Mouse (Mus musculus) heart, adult 18-20 months (tissue): ENCODE measurements around the gene Bcl6b. TPM values are rescaled to one million over a fixed set of nuclear protein-coding genes. Genes with fewer than 3 reads are reported as not detected.
A peak's percentile ranks its signal among the peaks of the same experiment; 100 is the strongest.

ENCODE experiments used
- DNase-seq, 2 experiments: peaks; one replicate each; pipeline ENCODE4 v3.0.0; 2021 to 2022; ENCODE audit warnings: mixed read lengths in 1 of 2
- long read RNA-seq, 2 experiments: library from polyadenylated mRNA; stranded (forward); transcript quantifications; one replicate each; pipeline ENCODE4 v2.0.0; 2021
- total RNA-seq, 2 experiments: library from RNA; stranded (reverse); gene quantifications; 2 replicates each; pipeline ENCODE4 v1.2.3; 2021

Bcl6b gene
- 10 to 100 TPM in 1 of 2 experiments, 1 to 10 TPM in 1; 5.5 to 15.5 TPM for total RNA-seq
- long read RNA-seq, experiment 1, partial matches to known transcripts, result 1 of 4 reads
- long read RNA-seq, experiment 1, other reads (novel, unspliced or antisense), result 3 of 4 reads
- long read RNA-seq, experiment 2, partial matches to known transcripts, result 0 of 2 reads
- long read RNA-seq, experiment 2, other reads (novel, unspliced or antisense), result 2 of 2 reads

DNA sequence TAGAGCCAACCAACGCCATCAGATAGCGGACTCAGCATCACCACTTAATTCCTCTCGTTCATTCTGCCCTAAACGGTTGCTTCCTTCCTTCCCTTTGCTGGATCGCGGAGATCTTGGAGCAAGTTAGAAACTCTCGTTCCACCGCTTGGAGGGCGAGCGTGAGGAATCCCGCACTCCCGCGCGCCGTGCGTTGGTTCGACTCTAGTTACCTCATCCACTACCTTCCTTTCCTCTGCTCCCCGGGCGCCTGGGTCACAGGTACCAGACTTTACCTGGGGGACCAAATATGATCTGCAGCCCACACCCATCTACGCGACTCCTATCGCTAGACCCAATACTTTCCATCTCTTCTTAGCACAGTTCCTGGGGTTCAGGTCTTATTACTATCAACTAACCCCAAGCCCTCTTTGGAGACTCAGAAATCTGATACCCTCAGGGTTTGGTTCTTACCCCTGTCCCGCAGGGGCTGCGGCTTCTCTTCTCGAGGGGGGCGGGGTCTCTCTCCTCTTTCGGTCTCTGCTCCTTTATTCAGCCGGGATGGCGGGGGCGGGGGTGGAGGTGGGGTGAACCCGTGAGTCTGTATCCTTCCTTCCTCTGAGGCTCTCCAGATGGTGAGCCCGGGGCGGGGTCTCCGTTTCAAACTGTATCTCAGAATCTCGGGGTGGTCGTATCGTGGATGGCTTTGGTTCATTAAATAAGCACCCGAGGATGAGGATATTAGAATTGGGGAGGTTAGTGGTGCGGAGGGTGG is at the start of gene Bcl6b:
Bcl6b (minus strand) TSS at position 539 of the 751 bp plus-strand sequence.
- DNase-seq, result peak; percentile 65 to 66

GRCm38 (mm10) chr11:70278961-70279360 is 49.4 kb upstream of the Bcl6b start:
- DNase-seq, result no peak

- no peak for DNase-seq
These were observed 42.0 kb upstream of the Bcl6b start for GRCm38 (mm10) chr11:70271641-70272040.

DNA sequence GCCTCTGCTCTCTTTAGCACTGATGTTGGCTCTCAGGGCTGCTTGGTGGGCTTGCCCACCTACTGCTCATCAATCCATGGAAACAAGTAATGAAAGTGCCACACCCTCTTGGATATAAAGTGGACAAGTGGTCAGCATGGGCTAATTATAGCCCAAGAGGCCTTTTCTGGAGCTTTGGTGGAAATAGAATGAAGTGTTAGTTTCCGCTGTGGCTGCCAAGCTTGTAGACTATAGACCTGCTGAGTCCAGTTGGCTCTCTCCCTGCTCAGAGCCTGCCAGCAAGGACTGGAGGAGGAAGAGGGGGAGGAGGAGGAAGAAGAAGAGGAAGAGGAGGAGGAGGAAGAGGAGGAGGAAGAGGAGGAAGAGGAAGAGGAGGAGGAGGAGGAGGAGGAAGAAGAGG is 36.8 kb upstream of the Bcl6b start:
- peak; percentile 67 to 77 for DNase-seq

- DNase-seq, result no peak
These were observed 36.2 kb upstream of the Bcl6b start for GRCm38 (mm10) chr11:70265819-70266218.

DNA sequence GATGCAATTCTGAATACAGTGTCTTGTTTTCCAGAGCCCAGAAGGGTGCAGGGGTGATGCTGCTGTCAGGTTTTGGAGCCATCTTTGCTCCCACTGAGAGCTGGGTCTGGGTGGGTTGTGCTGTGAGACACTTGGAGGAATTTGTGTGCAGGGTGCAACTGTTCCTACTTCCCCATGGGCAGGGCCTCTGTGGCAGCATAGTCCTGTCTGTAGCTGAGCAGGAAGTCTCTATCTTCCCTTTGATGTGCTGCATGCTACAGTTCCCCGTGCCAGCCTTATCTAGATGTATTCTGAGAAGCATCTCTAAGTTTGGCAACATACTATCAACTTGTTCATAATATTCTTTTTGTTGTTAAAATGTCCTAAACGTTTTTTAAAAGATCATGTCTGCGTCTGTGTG is 35.7 kb upstream of the Bcl6b start:
- no peak for DNase-seq

- DNase-seq, result no peak
These were observed 29.4 kb upstream of the Bcl6b start for GRCm38 (mm10) chr11:70259035-70259434.

GRCm38 (mm10) chr11:70254931-70255531 is 25.4 kb upstream of the Bcl6b start, which contains the start of gene Alox12:
Gene Alox12 (minus strand): TSS chr11:70255353.
- peak; percentile 67 to 69 for DNase-seq

- DNase-seq, result peak in 1 of 2 experiments; percentile 17
These were observed 24.7 kb upstream of the Bcl6b start for GRCm38 (mm10) chr11:70254337-70254736.

DNA sequence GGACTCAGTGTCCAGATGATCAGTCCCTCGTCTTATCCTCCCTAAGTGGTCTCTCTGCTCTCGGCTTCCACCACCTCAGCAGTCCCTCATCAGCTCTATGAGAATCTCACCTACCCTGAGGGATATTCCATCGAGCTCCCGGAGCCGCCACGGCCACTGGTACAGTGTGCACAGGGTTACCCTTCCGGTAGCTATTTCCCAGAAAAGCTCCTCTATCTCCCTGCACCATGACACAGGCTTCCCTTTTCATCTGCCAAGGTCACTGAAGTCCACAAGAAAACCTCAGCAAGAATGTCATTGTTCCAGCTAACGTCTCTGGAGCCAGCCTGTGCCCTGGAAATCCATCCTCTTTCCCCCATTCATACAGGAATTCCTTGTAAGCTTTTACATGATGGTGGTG is 22.3 kb upstream of the Bcl6b start:
- DNase-seq, result no peak

- no peak for DNase-seq
These were observed 20.6 kb upstream of the Bcl6b start for GRCm38 (mm10) chr11:70250150-70250549.

DNA sequence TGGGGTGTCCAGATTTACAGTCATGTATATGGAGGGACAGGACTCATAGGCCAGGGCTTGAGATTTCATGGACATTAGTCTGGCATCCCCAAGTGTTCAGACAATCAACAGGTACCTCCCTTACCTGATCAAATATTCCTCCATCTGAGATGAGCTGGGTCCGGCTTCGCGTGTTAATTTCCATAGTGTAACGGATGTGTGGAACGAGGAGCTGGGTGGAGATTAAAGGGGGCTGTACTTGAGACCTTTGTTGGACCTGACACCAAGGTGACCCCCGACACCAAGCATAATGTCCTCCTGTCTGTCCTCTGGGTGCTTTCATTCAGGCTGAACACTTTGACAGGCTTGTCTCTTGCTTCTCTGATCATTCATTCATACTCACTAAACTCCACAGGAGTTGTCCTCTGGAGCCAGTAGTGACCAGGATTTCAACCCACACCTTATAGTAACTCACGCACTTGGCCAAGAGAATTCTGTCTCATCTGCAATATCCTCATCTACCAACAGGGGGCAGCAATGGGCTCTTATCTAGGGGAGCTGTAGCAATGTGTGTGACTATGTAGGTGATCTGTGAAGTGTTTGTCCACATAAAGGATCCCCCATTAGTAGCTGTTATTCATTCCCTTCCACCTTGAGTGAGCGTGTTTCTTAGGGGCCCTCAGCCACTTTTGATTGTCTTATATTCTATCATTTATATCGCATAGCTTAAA is 17.7 kb upstream of the Bcl6b start:
- peak; percentile 72 to 91 for DNase-seq

DNA sequence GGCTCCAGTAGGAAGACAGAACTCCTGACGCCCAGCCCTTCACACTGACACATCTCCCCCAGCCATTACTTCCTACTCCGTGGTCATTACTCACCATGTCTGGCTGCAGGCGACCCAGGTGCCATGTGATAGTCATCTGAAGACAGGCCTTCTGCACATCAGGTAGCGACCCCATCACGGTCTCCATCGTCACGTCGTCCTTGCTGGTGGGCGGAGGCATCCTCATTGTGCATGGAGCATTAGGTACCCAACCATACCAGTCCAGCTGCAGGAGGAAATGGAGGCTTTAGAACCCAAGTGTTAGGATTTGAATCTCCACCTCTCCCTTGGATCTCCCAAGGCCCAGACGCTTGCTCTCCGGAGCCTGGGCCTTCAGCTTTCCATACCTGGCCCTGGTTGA is 13.0 kb upstream of the Bcl6b start:
- no peak for DNase-seq

DNA sequence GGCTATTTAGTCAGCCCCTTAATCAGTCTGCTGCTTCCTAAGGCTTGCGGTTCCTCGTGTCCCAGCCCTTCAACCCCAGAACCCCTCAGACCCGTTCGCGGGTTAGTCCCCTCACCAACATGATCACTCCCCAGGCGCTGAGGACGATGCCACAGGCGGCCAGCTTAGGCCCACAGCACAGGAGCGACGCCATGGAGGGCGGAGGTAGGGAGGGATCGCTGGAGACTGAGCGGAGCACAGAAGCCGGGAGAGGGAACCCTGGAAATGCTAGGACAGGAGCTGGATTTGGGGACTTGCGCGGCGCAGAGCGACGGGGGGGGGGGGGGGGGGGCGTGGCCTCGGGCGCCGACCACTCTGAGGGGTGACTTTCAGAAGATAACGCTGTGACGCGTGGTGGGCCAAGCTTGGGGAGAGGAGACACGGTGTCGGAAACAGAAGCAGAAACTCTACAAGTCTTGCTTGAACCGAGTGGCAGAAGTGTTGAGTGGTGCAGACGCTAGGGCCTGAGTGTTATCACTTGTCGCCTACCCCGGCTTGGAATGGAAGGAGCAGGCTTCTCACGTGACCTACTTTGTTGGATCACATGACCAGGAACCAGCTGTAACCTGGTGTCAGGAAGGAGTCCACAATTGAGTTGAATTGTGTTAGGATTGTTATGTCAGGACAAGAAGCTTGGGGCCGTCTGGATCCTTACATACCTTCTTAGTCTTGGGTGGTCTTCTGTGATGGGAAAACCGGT is 10.1 kb upstream of the Bcl6b start, which contains the start of the genes Gm21988 and Rnasek:
Gm21988 (minus strand) TSS at position 290 of the 739 bp plus-strand sequence.
Rnasek (minus strand) TSS at position 302 of the 739 bp plus-strand sequence.
- DNase-seq, result peak; percentile 89 to 92

- DNase-seq, result peak in 1 of 2 experiments; percentile 52
These were observed 9.2 kb upstream of the Bcl6b start for GRCm38 (mm10) chr11:70238591-70239440.

GRCm38 (mm10) chr11:70237457-70238167 is 8.0 kb upstream of the Bcl6b start, which contains the start of gene 0610010K14Rik:
Gene 0610010K14Rik (minus strand): TSS chr11:70237914.
- peak; percentile 99 for DNase-seq

GRCm38 (mm10) chr11:70236717-70237116 is 7.1 kb upstream of the Bcl6b start:
- DNase-seq, result peak in 1 of 2 experiments; percentile 38

DNA sequence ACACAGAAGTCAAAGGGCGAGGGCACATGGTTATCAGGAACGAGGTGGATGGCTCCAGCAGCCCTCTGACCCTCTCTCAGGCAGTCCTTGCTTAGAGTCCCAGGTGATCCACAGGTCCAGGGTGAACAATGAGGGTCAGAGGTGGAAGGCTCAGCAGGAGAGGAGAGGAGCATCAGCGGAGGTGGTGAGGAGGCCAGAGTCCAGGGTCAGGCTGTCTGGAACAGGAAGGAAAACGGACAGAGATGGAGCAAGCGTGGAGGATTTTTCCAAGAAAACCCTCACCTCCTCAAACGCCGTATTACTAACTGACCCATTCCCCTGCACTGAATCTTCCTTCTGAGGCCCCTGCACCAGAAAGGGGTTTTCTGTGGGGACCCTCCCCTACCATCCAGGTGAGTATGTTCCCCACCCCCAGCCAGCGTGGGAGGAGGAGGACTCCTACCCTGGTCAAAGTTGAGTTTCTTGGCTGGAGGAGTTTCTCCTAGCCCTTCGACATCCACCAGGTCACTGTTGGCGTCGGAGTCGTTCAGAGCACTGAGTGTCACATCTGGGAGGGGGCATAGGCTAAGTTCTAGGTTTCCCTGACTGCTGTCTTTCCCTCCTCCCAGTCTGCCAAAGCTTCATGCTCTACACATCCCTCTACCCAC is 5.8 kb upstream of the Bcl6b start:
- no peak for DNase-seq

DNA sequence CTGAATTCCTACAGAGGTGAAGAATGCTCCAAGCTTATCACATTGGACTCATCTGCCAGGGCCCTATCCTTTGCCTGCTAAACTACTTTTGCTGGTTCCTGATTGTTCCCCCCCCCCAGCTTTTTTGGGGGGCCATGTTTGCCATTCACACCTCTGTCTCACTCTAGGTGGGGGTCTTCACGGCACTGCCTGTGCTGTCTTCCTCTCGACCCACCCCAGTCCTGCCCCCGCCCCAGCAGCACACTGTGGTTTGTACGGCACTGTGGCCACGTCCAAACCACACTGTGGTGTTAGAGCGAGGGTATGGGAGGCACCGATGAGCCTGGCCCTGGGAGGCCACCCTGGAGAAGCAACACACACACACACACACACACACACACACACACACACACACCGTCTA is 4.9 kb upstream of the Bcl6b start:
- DNase-seq, result no peak
